Mouse (Mus musculus) small intestine, adult 2 months (tissue): ENCODE data around the gene Map2k5. TPM values are rescaled to one million over a fixed set of nuclear protein-coding genes. Genes with fewer than 3 reads are reported as not detected.

ENCODE experiments used
- H3K27ac ChIP-seq: fragments of 200-500 bp; 2 replicates; pipeline ENCODE4 v1.5.1; 2012; ENCODE audit warnings: low read depth, low read length, control low read depth, inconsistent platforms; ENCODE audit not compliant: insufficient read depth
- H3K27me3 ChIP-seq: fragments of 200-500 bp; 2 replicates; pipeline ENCODE4 v1.6.1; 2012; ENCODE audit warnings: mild to moderate bottlenecking, moderate library complexity, low read length, inconsistent platforms; ENCODE audit not compliant: control insufficient read depth, insufficient read depth
- H3K36me3 ChIP-seq: fragments of 200-500 bp; 2 replicates; pipeline ENCODE4 v1.6.1; 2012; ENCODE audit warnings: mild to moderate bottlenecking, low read length, control low read depth, inconsistent platforms; ENCODE audit not compliant: control insufficient read depth, insufficient read depth
- H3K4me1 ChIP-seq: fragments of 200-500 bp; 2 replicates; pipeline ENCODE4 v1.6.1; 2012; ENCODE audit warnings: low read length, inconsistent platforms, mixed read lengths; ENCODE audit not compliant: control insufficient read depth, insufficient read depth, insufficient read length
- H3K4me3 ChIP-seq: fragments of 200-500 bp; 2 replicates; pipeline ENCODE4 v1.5.1; 2012; ENCODE audit warnings: low read depth, mild to moderate bottlenecking, control low read depth, inconsistent platforms, low read length, moderate library complexity
- CTCF ChIP-seq: fragments of 200-500 bp; IDR thresholded peaks from 2 replicates; pipeline ENCODE4 v1.5.1; 2012; ENCODE audit warnings: low read depth, mild to moderate bottlenecking, control low read depth, inconsistent platforms, low read length, moderate library complexity, mixed read lengths; ENCODE audit not compliant: insufficient replicate concordance, insufficient read length; ENCODE audit errors: extremely low read depth
- POLR2A ChIP-seq: fragments of 200-500 bp; IDR thresholded peaks from 2 replicates; pipeline ENCODE4 v1.6.1; 2012; ENCODE audit warnings: low read depth, mild to moderate bottlenecking, control low read depth, inconsistent platforms, low read length, moderate library complexity
- WGBS: fragments of 180-500 bp; shearing (Covaris S2); methylation state at CpG from one replicate; pipeline ENCODE4 v1.1.7; 2018; 5-methylcytosine and 5-hydroxymethylcytosine counted together
- polyA plus RNA-seq: library from polyadenylated mRNA; depleted of rRNA; stranded (reverse); fragments of >200 nt; gene quantifications from 2 replicates; pipeline ENCODE4 v1.2.3, GENCODE M21; 2012

The Map2k5 gene
- polyA plus RNA-seq, 1 experiment, result 26.7 TPM

DNA sequence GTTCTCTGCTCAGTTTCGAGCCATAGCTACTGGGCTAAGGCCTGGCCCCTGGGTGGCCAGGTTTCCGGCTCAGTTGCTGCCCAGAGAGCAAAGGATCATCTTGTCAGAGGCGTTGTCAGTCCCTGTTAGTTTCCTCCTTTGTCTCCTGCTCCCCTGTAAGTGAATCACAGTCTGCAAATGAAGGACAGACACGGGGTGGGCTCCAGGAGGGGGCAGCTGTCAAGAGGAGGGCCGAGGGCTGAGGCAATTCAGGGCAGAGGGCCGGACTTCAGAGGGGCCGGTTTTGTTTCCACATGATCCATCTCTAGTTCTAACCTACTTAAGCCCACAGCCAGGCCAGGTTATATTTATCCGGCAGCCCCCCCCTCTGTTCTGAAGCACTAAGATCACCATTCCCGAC, 212.6 kb downstream of the Map2k5 start:
- WGBS, result 76% methylated on average over 9 of the region's 9 CpGs

DNA sequence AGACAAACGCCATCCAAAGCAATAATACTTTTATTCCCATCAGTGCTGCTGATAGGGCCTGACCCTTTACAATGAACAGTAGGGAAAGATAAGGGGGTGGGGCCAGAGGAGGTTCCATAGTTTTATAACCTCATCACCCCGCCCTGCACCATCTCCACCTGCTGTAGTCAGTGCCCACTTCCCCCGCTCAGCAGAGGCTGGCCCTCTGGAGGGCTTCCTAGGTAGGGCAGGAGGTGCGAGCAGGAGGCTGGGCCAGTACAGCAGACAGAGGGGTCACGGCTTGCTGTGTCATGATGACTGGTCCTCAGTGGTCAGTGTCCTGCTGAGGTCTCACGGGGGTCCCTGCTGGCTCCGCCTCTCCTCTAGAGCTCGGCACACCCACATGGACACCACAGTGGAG, 213.9 kb downstream of the Map2k5 start:
- WGBS, result 58% methylated on average over 8 of the region's 8 CpGs
- Histone ChIP-seq H3K27ac (no peak overlapping the region), H3K4me3 (no peak overlapping the region), H3K27me3 (no peaks in the 10 kb centered on the region), H3K4me1 (no peaks in the 10 kb centered on the region), H3K36me3 (no peaks in the 10 kb centered on the region)
- no peak for TF ChIP-seq POLR2A

More for the DNA sequence above, 212.6 kb downstream of the Map2k5 start:
- no peak overlapping the region for H3K27ac ChIP-seq
- TF ChIP-seq POLR2A, result no peak
- TF ChIP-seq CTCF, result no peak
- H3K4me3 ChIP-seq, result no peak overlapping the region
- H3K27me3 ChIP-seq, result no peaks in the 10 kb centered on the region
- no peaks in the 10 kb centered on the region for H3K4me1 ChIP-seq
- 0 out of 2 replicates have a peak, but pooled peaks cover 2% of the 10 kb centered on the region for H3K36me3 ChIP-seq

DNA sequence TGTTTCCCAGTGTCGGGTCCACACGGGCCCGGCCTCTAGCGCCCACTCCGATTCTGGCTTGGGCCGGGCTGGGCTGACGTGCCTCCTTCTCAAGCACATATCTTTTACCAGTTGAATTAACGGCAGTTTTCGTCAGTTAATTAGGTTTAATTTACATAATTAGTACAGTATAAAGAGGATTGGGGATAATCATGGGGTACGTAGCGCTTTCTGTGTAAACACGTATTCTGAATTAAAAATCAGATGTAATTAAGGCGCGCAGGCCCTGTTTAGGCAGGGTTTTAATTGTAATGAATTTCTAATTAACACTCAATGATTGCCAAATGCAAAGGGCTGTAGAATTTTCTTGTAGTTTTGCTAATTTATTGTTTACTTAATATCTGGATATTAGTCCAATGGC, 225.8 kb downstream of the Map2k5 start:
- H3K27ac ChIP-seq, result no peak overlapping the region
- H3K27me3 ChIP-seq, result peaks cover 64% of the 10 kb centered on the region
- no peaks in the 10 kb centered on the region for H3K36me3 ChIP-seq
- H3K4me3 ChIP-seq, result no peak overlapping the region
- no peak for TF ChIP-seq CTCF
- TF ChIP-seq POLR2A, result no peak
- H3K4me1 ChIP-seq, result no peaks in the 10 kb centered on the region; the same call in 1 of the 2 replicates
- 44% methylated on average over 14 of the region's 14 CpGs for WGBS

DNA sequence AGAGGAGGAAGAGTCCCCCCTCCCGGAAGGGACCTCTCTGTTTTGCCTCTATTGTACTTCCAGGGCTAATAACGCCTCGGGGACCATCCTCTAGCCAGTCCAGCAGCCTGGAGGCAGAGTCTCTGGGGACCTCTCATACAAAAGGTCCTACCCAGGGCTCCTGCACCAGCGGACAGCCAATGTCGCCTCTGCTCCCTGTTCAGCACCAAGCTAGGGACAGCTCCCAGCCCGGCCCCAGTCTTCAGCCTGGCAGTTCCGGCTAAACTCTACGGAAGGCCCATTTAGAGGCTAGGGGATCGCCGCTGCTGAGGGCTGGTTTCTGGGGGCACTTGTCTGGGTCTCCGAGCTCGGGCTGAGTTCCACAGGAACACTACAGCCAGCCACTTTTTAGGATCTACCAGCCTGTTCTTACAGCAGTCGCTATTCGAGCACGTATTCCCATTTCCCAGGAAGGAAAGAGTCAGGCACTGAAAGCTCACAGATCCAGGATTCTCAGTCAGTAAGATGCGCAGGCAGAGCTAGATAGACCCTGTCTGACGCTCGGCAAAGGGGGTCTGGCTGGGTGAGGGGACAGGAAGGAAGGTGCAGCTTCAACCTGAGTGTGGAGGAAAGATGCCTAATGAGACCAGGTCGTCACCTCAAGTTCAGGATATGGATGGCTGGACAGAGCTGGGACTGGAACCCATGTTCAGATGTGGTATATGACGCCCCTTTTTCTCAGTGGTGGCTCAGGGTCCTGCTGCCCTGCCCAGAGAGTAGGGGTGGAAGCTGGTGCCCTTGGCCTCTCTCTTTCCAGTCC, 226.4 kb downstream of the Map2k5 start:
- no peak for TF ChIP-seq POLR2A
- TF ChIP-seq CTCF, result no peak
- no peaks in the 10 kb centered on the region; the same call in 1 of the 2 replicates for H3K4me1 ChIP-seq
- no peak overlapping the region for H3K27ac ChIP-seq
- no peaks in the 10 kb centered on the region for H3K36me3 ChIP-seq
- H3K4me3 ChIP-seq, result no peak overlapping the region
- WGBS, result 5% methylated on average over 20 of the region's 20 CpGs
- H3K27me3 ChIP-seq, result peaks cover 71% of the 10 kb centered on the region

DNA sequence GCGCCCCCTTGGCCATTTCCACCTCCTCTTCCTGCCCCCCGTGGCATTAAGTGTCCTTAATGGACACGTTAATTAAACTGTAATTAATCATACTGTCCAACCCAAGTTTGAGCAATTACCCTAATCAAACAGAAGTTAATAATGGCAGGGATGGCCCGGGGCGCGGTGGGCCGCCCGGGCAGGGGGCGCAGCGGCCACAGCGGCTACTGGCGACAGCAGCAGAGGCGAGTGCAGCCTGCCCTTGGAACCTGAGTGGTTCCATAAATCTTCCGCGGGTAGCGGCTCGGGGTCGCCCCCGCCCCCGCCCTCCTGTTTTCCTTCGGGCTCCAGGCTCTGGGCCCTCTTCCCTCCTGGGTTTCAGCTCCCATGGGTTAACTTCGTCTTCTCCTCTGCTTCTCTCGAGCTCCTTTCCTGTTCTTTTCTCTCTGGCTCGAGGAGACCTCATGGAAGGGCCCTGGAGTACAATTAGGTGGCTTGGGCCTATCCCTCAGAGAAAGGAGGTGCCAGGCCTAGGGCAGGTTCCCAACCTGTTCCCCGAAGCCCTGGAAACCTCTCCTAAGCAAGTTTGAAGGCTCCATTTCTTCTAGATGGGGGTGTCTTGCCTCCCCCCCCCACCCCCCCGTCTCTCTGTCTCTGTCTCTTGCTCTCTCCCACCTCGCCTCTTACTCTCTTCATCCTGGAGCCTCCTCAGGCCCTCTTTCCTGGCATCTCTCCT, 227.5 kb downstream of the Map2k5 start:
- no peaks in the 10 kb centered on the region for H3K36me3 ChIP-seq
- WGBS, result 8% methylated on average over 27 of the region's 27 CpGs
- H3K4me3 ChIP-seq, result no peak overlapping the region
- H3K27me3 ChIP-seq, result peaks cover 81% of the 10 kb centered on the region
- no peaks in the 10 kb centered on the region; the same call in 1 of the 2 replicates for H3K4me1 ChIP-seq
- TF ChIP-seq POLR2A (no peak), CTCF (no peak)
- H3K27ac ChIP-seq, result no peak overlapping the region

DNA sequence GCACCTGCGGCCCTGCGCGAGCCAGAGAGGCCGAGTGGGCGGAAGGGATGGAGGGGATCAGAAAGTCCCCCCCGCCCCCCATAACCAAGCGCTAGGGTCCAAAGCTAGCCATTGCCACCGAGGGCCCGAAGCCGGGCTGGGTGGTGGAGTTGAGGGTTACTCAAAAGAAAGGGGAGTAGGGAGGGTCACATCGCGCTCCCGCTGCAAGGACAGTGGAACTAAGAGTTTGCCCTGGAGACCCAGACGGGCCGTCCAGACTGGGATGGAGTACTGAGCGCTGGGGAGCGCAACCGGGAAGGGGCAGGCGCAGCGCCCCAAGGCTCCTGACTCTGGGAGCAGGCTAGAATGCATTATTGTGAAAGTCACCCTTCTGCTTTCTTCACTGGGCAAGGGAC, 228.3 kb downstream of the Map2k5 start:
- H3K27me3 ChIP-seq, result peaks cover 89% of the 10 kb centered on the region
- 3% methylated on average over 20 of the region's 20 CpGs for WGBS
- H3K4me1 ChIP-seq, result peaks cover 3% of the 10 kb centered on the region
- no peaks in the 10 kb centered on the region for H3K36me3 ChIP-seq
- 0 out of 2 replicates have a peak overlapping the region, but pooled peaks have one; percentile 59 for H3K4me3 ChIP-seq
- H3K27ac ChIP-seq, result no peak overlapping the region
- TF ChIP-seq CTCF (no peak), POLR2A (no peak)
